Mouse (Mus musculus) forebrain, postnatal 0 days (tissue): ENCODE results near the gene Stx8. TPM values are rescaled to one million over a fixed set of nuclear protein-coding genes. Genes with fewer than 3 reads are reported as not detected.

Experiments used
- ATAC-seq: fragments of 200-750 bp; cut with Nextera tagmentation; 2 replicates; pipeline ENCODE4 v1.8.0; 2017; ENCODE audit warnings: mild to moderate bottlenecking, moderate library complexity
- DNase-seq: peaks from one replicate; pipeline ENCODE4 v3.0.0-alpha.2; 2015
- H3K27ac ChIP-seq: fragments of 300-500 bp; sonication (generic); 2 replicates; pipeline ENCODE4 v1.5.1; 2014; ENCODE audit warnings: low read depth, mild to moderate bottlenecking, antibody characterized with exemption, low read length, moderate library complexity, mixed read lengths
- H3K27me3 ChIP-seq: fragments of 300-500 bp; sonication (generic); 2 replicates; pipeline ENCODE4 v1.6.1; 2014; ENCODE audit warnings: mild to moderate bottlenecking, low read length, mixed read lengths; ENCODE audit not compliant: insufficient read depth
- H3K36me3 ChIP-seq: fragments of 300-500 bp; sonication (generic); 2 replicates; pipeline ENCODE4 v1.6.1; 2014; ENCODE audit warnings: mild to moderate bottlenecking, moderate library complexity; ENCODE audit not compliant: insufficient read depth
- H3K4me1 ChIP-seq: fragments of 300-500 bp; sonication (generic); 2 replicates; pipeline ENCODE4 v1.6.1; 2014; ENCODE audit warnings: antibody characterized with exemption; ENCODE audit not compliant: insufficient read depth
- H3K4me2 ChIP-seq: fragments of 300-500 bp; sonication (generic); 2 replicates; pipeline ENCODE4 v1.6.1; 2014; ENCODE audit warnings: low read depth, mild to moderate bottlenecking, moderate library complexity
- H3K4me3 ChIP-seq: fragments of 300-500 bp; sonication (generic); 2 replicates; pipeline ENCODE4 v1.5.1; 2014; ENCODE audit warnings: low read depth, low read length, mixed read lengths
- H3K9ac ChIP-seq: fragments of 300-500 bp; sonication (generic); 2 replicates; pipeline ENCODE4 v1.6.1; 2014; ENCODE audit warnings: mild to moderate bottlenecking
- H3K9me3 ChIP-seq: fragments of 300-500 bp; sonication (generic); 2 replicates; pipeline ENCODE4 v1.6.1; 2016; ENCODE audit warnings: low read length
- CTCF ChIP-seq: sonication (generic); IDR thresholded peaks from 2 replicates; pipeline ENCODE4 v1.5.1; 2016; ENCODE audit warnings: antibody characterized with exemption, control low read depth, low read depth
- WGBS: fragments of 180-500 bp; shearing (Covaris S2); extraction: QIAGEN DNeasy Blood & Tissue Kit; methylation state at CpG from one replicate; pipeline ENCODE4 v1.1.7; 2014; 5-methylcytosine and 5-hydroxymethylcytosine counted together
- polyA plus RNA-seq: library from polyadenylated mRNA; unstranded; fragments of >200 nt; fragmentation: Nextera tagmentation; extraction: Ambion mirVana; gene quantifications from 2 replicates; pipeline ENCODE4 v1.2.1, GENCODE M21; 2015
- total RNA-seq: library from RNA; depleted of rRNA; stranded (reverse); fragments of >200 nt; gene quantifications from 2 replicates; pipeline ENCODE4 v1.2.3, GENCODE M21; 2014

Stx8 gene
- total and polyA plus RNA-seq, 2 experiments from 2014 or later: 11.1 to 67.8 TPM

GRCm38 (mm10) chr11:68113454-68114100 is 147.6 kb downstream of the Stx8 start:
- H3K9ac ChIP-seq: no peak overlapping the region

DNA sequence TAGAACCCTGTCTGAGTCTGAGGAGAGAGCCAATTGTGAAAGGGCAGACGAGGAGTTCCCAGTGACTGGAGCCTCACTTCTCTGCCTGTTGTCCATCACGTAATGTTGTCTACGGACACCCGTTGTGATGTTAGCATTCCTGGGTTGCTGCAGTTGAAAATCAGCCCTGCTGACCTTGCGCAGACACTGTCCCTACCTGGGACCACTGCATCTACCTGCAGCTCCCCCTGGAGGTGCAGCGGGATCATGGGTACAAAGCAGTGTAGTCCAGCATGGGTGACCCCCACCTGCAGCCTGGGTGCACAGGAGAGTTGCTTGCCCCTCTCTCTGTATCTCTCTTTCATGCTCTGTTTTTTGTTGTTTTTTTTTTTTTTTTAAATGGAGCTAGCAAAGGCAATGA is 148.2 kb downstream of the Stx8 start:
- Histone ChIP-seq H3K9me3 (no peaks in the 10 kb centered on the region), H3K27ac (no peak overlapping the region), H3K9ac (no peak overlapping the region; the same call in 1 of the 2 replicates), H3K27me3 (no peaks in the 10 kb centered on the region), H3K4me2 (no peak overlapping the region), H3K36me3 (no peaks in the 10 kb centered on the region), H3K4me1 (peaks cover 2% of the 10 kb centered on the region; the same call in 1 of the 2 replicates), H3K4me3 (no peak overlapping the region)
- DNase-seq (no peak), ATAC-seq (0 out of 2 replicates have a peak, but pooled peaks have one; percentile 14)
- peak; percentile 39 for TF ChIP-seq CTCF
- WGBS: 12% methylated on average over 6 of the region's 6 CpGs

More at GRCm38 (mm10) chr11:68113454-68114100, 147.6 kb downstream of the Stx8 start:
- Histone ChIP-seq H3K4me3 (no peak overlapping the region), H3K4me2 (no peak overlapping the region), H3K4me1 (peaks cover 2% of the 10 kb centered on the region; the same call in 1 of the 2 replicates), H3K36me3 (no peaks in the 10 kb centered on the region), H3K9me3 (no peaks in the 10 kb centered on the region), H3K27me3 (no peaks in the 10 kb centered on the region), H3K27ac (no peak overlapping the region)
- WGBS: 24% methylated on average over 11 of the region's 11 CpGs
- ATAC-seq (0 out of 2 replicates have a peak, but pooled peaks have one; percentile 12), DNase-seq (peak; percentile 17)
- no peak for TF ChIP-seq CTCF

DNA sequence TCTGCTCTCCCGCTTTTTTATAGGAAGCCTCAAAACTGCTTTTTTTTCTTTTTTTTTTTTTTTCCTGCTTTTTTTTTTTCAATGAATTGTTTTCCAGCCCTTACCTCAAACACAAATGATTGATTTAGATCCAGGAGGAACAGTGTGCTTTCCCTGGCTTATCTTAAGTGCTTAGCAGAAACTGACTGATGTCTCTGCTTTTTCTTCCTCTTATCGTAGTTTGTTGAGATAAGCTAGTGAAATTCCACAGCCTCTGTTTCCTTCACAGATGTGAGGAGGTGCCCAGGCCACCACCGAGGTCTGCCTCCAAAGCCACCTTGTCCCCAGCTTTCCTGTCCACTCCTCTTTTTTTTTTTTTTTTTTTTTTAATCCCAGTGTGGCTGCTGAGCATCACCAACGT is 150.2 kb downstream of the Stx8 start:
- Histone ChIP-seq H3K4me1 (peaks cover 2% of the 10 kb centered on the region; the same call in 1 of the 2 replicates), H3K27me3 (no peaks in the 10 kb centered on the region), H3K4me3 (no peak overlapping the region), H3K27ac (no peak overlapping the region), H3K9me3 (no peaks in the 10 kb centered on the region), H3K36me3 (no peaks in the 10 kb centered on the region), H3K4me2 (no peak overlapping the region), H3K9ac (no peak overlapping the region)
- no peak for ATAC-seq
- no peak for TF ChIP-seq CTCF
- WGBS: 71% methylated on average over 4 of the region's 4 CpGs
- DNase-seq: no peak

- Histone ChIP-seq H3K4me2 (no peak overlapping the region), H3K36me3 (no peaks in the 10 kb centered on the region), H3K4me1 (peaks cover 2% of the 10 kb centered on the region; the same call in 1 of the 2 replicates), H3K4me3 (no peak overlapping the region), H3K27me3 (no peaks in the 10 kb centered on the region), H3K27ac (no peak overlapping the region), H3K9ac (no peak overlapping the region), H3K9me3 (no peaks in the 10 kb centered on the region)
- DNase-seq: no peak
- WGBS: 89% methylated on average over 10 of the region's 10 CpGs
- no peak for TF ChIP-seq CTCF
- no peak for ATAC-seq
Observed at GRCm38 (mm10) chr11:68117878-68118660, 152.1 kb downstream of the Stx8 start.

DNA sequence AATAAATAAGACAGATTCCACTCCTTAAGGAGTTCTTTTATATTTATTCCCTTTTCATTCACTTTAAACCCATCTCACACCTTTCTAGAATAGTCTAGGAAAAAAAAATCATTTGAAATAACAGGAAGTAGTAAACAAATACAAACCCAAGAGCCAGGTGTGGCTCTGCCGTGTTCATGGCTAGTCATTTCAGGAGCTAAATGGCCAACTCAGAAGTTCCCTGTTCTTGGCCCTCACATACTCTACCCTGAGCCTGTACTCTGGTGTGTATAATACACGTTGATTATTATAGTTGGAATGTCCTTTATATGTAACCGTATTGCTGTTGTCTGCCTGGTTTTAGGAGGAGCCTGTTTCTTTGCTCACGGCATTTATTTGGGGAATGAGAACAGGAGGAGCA is 152.7 kb downstream of the Stx8 start:
- Histone ChIP-seq H3K4me2 (no peak overlapping the region), H3K9ac (no peak overlapping the region), H3K9me3 (no peaks in the 10 kb centered on the region), H3K27ac (no peak overlapping the region), H3K4me1 (peaks cover 1% of the 10 kb centered on the region; the same call in 1 of the 2 replicates), H3K4me3 (no peak overlapping the region), H3K36me3 (no peaks in the 10 kb centered on the region), H3K27me3 (no peaks in the 10 kb centered on the region)
- WGBS: 86% methylated on average over 4 of the region's 4 CpGs
- no peak for ATAC-seq
- TF ChIP-seq CTCF: no peak
- no peak for DNase-seq

DNA sequence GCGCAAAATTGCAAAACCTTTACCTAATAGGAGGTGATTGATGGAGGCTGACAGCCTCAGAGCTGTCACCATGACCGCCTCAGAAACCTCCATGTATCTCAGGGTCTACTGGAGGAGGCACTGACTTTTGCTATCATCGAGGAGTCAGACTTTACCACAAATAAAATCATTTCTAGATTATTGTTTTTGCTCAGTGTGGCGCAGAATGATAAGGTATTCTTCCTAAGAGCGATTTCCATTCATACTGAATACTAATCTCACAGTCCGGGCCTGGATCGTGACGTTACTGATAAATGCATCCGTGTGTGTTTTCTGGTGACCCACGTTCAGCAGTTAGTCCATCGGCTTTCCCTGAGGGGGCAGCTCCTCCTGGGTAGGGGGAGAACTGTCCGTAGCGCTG is 153.1 kb downstream of the Stx8 start:
- TF ChIP-seq CTCF: no peak
- ATAC-seq (no peak), DNase-seq (no peak)
- Histone ChIP-seq H3K9me3 (no peaks in the 10 kb centered on the region), H3K4me2 (no peak overlapping the region), H3K27me3 (no peaks in the 10 kb centered on the region), H3K4me3 (no peak overlapping the region), H3K36me3 (no peaks in the 10 kb centered on the region), H3K4me1 (no peaks in the 10 kb centered on the region), H3K9ac (no peak overlapping the region), H3K27ac (no peak overlapping the region)
- 83% methylated on average over 13 of the region's 13 CpGs for WGBS

DNA sequence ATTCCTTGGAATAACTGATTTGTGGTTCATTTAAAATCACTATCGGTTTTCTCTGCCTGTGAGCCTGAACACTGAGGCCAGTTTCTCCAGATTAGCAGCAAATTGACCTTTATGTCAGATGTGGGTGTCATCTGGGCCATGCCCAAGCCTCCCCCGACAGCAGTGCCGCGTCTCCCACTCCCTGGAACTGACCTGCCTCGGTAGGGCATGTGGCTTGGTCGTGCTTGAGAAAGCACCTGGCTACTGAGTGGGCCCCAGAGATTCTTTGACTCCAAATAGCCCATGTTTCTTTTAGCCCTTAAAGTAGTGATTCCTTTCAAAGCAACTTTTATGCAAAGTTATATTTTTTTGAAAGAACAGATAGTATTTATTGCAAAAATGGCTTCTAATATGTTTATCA is 155.3 kb downstream of the Stx8 start:
- ATAC-seq (no peak), DNase-seq (no peak)
- no peak overlapping the region for H3K4me3 ChIP-seq
- H3K9me3 ChIP-seq: no peaks in the 10 kb centered on the region
- no peak for TF ChIP-seq CTCF
- no peak overlapping the region for H3K9ac ChIP-seq
- 30% methylated on average over 6 of the region's 6 CpGs for WGBS
- H3K27ac ChIP-seq: no peak overlapping the region
- no peaks in the 10 kb centered on the region for H3K36me3 ChIP-seq
- no peaks in the 10 kb centered on the region for H3K27me3 ChIP-seq
- H3K4me1 ChIP-seq: no peaks in the 10 kb centered on the region
- no peak overlapping the region for H3K4me2 ChIP-seq
